Comparison of ENCODE assay signal across 9 mouse cellular contexts in the genomic region with DNA sequence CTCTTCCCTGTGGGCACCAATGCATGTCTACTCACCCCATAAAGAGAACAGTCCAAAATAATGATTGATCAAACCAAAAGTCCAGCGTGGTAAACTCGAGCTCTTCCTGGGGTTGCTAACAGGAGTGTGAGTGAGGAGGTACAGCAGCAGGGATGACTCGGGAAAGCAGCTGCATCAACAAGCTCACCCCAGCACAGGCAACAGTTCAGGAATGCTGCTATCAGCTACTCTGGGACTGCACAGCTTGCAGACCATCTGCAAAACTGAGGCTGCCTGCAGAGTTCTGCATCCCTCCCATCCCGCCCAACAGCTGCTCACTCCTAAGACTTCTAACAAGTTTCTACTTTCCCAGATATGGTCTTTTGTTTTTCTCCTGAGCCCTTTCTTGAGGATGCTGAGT. TPM values are rescaled to one million over a fixed set of nuclear protein-coding genes. Genes with fewer than 3 reads are reported as not detected.
"Had no signal": no experiment of that assay in that cellular context is flagged by ENCODE, and none has a peak within 500 bp of the region (broad histone marks: within the 10 kb centered on the region; RNA-seq: fewer than 3 reads in every experiment).

No protein-coding gene starts in this region.

- DNase-seq: kidney, adult 18-20 months; kidney, postnatal 10 days; lung, postnatal 14 days; right cerebral cortex, adult 18-20 months; right cerebral cortex, postnatal 25 days; thymus, postnatal 36 days had no signal

RNA-seq across cellular contexts. Expression of a gene that starts 17.7 kb away (rescaled TPM):
- total RNA-seq: left cerebral cortex, adult 18-20 months; left cerebral cortex, postnatal 10 days; midbrain, postnatal 0 days had no signal

RNA-seq across cellular contexts. Expression of a gene that starts 44.8 kb away (rescaled TPM):
- total RNA-seq: left cerebral cortex, adult 18-20 months; midbrain, postnatal 0 days had no signal
